Mouse (Mus musculus) forebrain, embryonic 10.5 days (tissue): ENCODE measurements around the gene Carf. TPM values are rescaled to one million over a fixed set of nuclear protein-coding genes. Genes with fewer than 3 reads are reported as not detected.
A peak's percentile ranks its signal among the peaks of the same experiment; 100 is the strongest.
"Not testable (repeated sequence)": the region's sequence is repeated elsewhere in the genome, so short reads cannot be mapped to it uniquely, and the experiment has no call there.

Experiments
- DNase-seq: peaks from one replicate; pipeline ENCODE4 v3.0.0-alpha.2; 2017; ENCODE audit warnings: low spot score; ENCODE audit errors: extremely low spot score
- H3K27ac ChIP-seq: fragments of 300-500 bp; sonication (generic); 2 replicates; pipeline ENCODE4 v1.5.1; 2016; ENCODE audit warnings: mild to moderate bottlenecking
- H3K27me3 ChIP-seq: fragments of 300-500 bp; sonication (generic); 2 replicates; pipeline ENCODE4 v1.6.1; 2016; ENCODE audit warnings: mild to moderate bottlenecking; ENCODE audit not compliant: poor library complexity, severe bottlenecking
- H3K36me3 ChIP-seq: fragments of 300-500 bp; sonication (generic); replicated peaks from 2 replicates; pipeline ENCODE4 v1.6.1; 2016; ENCODE audit warnings: mild to moderate bottlenecking, moderate library complexity
- H3K4me1 ChIP-seq: fragments of 300-500 bp; sonication (generic); 2 replicates; pipeline ENCODE4 v1.6.1; 2016
- H3K4me3 ChIP-seq: fragments of 300-500 bp; sonication (generic); 2 replicates; pipeline ENCODE4 v1.5.1; 2016; ENCODE audit warnings: mild to moderate bottlenecking, moderate library complexity
- H3K9me3 ChIP-seq: fragments of 300-500 bp; sonication (generic); 2 replicates; pipeline ENCODE4 v1.6.1; 2016; ENCODE audit warnings: mild to moderate bottlenecking, moderate library complexity
- WGBS: fragments of 180-500 bp; shearing (Covaris S2); methylation state at CpG from one replicate; pipeline ENCODE4 v1.1.7; 2016; 5-methylcytosine and 5-hydroxymethylcytosine counted together
- polyA plus RNA-seq: library from polyadenylated mRNA; unstranded; fragments of >200 nt; fragmentation: Nextera tagmentation; extraction: Ambion mirVana; gene quantifications from 2 replicates; pipeline ENCODE4 v1.2.1, GENCODE M21; 2016

The Carf gene
- polyA plus RNA-seq = 5.3 and 5.8 TPM in 2 replicates

- Histone ChIP-seq H3K36me3 (peaks cover 22% of the 10 kb centered on the region), H3K27ac (peak within 1 kb of the TSS; percentile 97), H3K9me3 (no peaks in the 10 kb centered on the region), H3K4me1 (peaks cover 17% of the 10 kb centered on the region), H3K27me3 (no peaks in the 10 kb centered on the region), H3K4me3 (peak within 1 kb of the TSS; percentile 97)
- peak; percentile 97 for DNase-seq
- WGBS = under 1% methylated on average over 71 of the region's 71 CpGs
Observed at GRCm38 (mm10) chr1:60098024-60098781, at the start of gene Carf, which contains the start of gene Wdr12. TSS of gene Carf (plus strand) at chr1:60098247. TSS of gene Wdr12 (minus strand) at chr1:60098645.

GRCm38 (mm10) chr1:60054659-60055058, 43.4 kb upstream of the Carf start:
- Histone ChIP-seq H3K4me1 (no peaks in the 10 kb centered on the region), H3K4me3 (no peak overlapping the region), H3K27ac (no peak overlapping the region), H3K9me3 (no peaks in the 10 kb centered on the region), H3K36me3 (no peaks in the 10 kb centered on the region), H3K27me3 (no peaks in the 10 kb centered on the region)
- no peak for DNase-seq
- 46% methylated on average over 3 of the region's 3 CpGs for WGBS

GRCm38 (mm10) chr1:60056310-60056709, 41.7 kb upstream of the Carf start:
- WGBS = 89% methylated on average over 3 of the region's 3 CpGs
- H3K27ac ChIP-seq = no peak overlapping the region

DNA sequence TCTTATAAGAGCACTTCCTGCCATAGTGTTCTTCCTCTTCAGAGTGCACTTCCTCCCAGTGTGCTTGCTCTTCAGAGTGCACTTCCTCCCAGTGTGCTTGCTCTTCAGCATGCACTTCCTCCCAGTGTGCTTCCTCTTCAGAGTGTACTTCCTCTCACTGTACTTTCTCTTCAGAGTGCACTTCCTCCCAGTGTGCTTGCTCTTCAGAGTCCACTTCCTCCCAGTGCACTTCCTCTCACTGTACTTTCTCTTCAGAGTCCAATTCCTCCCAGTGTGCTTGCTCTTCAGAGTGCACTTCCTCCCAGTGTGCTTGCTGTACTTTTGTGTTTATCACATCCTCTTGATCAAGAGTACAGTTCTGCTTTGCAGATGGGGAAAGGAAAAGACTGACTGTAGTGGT, 27.3 kb upstream of the Carf start:
- H3K36me3 ChIP-seq = peaks cover 12% of the 10 kb centered on the region
- not testable (repeated sequence) for H3K27ac ChIP-seq, DNase-seq, H3K9me3 ChIP-seq, H3K4me1 ChIP-seq, H3K27me3 ChIP-seq, H3K4me3 ChIP-seq

More at GRCm38 (mm10) chr1:60056310-60056709, 41.7 kb upstream of the Carf start:
- Histone ChIP-seq H3K36me3 (no peaks in the 10 kb centered on the region), H3K27me3 (no peaks in the 10 kb centered on the region), H3K4me3 (no peak overlapping the region), H3K9me3 (no peaks in the 10 kb centered on the region), H3K4me1 (no peaks in the 10 kb centered on the region)
- DNase-seq = no peak

DNA sequence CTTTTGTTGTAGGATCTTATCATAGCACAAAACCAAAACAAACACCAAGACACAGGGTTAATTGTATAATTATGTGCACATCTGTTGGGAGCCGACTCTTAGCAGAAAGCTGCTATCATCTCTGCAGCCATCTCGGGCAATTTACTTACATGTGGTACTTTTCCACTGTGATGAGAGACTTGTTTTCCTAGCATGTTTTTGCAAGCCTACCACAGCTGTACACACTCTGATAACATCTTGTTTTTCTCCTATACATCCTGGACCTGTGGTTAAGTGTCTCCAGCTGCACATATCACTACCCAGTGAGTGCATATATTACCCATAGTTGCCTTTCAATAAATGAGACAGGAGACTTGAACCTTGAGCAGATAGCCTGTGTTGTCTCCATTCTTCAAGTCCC, 23.1 kb upstream of the Carf start:
- Histone ChIP-seq H3K9me3 (no peaks in the 10 kb centered on the region), H3K27me3 (no peaks in the 10 kb centered on the region)
- 87% methylated on average over 2 of the region's 2 CpGs for WGBS

GRCm38 (mm10) chr1:60075590-60075989, 22.5 kb upstream of the Carf start:
- Histone ChIP-seq H3K36me3 (peaks cover 58% of the 10 kb centered on the region), H3K9me3 (no peaks in the 10 kb centered on the region), H3K27ac (no peak overlapping the region), H3K4me1 (no peaks in the 10 kb centered on the region), H3K4me3 (no peak overlapping the region), H3K27me3 (no peaks in the 10 kb centered on the region)
- 81% methylated on average over 3 of the region's 3 CpGs for WGBS
- no peak for DNase-seq

More for the DNA sequence above, 23.1 kb upstream of the Carf start:
- no peak for DNase-seq
- H3K36me3 ChIP-seq = peaks cover 51% of the 10 kb centered on the region
- no peak overlapping the region for H3K27ac ChIP-seq
- H3K4me1 ChIP-seq = no peaks in the 10 kb centered on the region
- no peak overlapping the region for H3K4me3 ChIP-seq

DNA sequence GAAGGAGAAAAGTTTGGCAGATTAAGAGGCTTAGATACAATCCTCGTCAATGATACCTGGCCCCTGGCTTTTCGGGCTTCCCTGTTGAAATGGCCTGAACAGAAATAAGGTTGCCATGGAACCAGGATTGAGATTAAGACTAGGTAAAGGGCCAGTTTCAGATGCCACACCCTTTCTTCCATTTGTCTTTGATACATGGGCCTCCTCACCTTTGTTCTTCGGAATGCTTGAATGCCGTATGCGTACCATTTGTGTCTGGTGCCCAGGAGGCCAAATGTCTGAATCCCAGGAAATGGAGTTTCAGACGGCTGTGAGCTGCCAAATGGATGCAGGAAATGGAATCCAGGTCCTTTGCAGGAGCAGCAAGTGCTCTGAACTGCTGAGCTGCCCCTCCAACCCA, 21.6 kb upstream of the Carf start:
- H3K27me3 ChIP-seq = no peaks in the 10 kb centered on the region
- H3K36me3 ChIP-seq = peaks cover 66% of the 10 kb centered on the region
- H3K4me3 ChIP-seq = no peak overlapping the region
- 93% methylated on average over 6 of the region's 6 CpGs for WGBS
- H3K27ac ChIP-seq = no peak overlapping the region
- no peaks in the 10 kb centered on the region for H3K4me1 ChIP-seq
- no peaks in the 10 kb centered on the region for H3K9me3 ChIP-seq
- DNase-seq = no peak

- H3K27me3 ChIP-seq = no peaks in the 10 kb centered on the region
- no peaks in the 10 kb centered on the region for H3K9me3 ChIP-seq
- peaks cover 37% of the 10 kb centered on the region for H3K36me3 ChIP-seq
- peak overlapping the region; percentile 97 for H3K27ac ChIP-seq
- DNase-seq = no peak
- H3K4me1 ChIP-seq = peaks cover 17% of the 10 kb centered on the region
- peak overlapping the region; percentile 97 for H3K4me3 ChIP-seq
- WGBS = 12% methylated on average over 13 of the region's 13 CpGs
Observed at GRCm38 (mm10) chr1:60096572-60097276, 1.3 kb upstream of the Carf start.

DNA sequence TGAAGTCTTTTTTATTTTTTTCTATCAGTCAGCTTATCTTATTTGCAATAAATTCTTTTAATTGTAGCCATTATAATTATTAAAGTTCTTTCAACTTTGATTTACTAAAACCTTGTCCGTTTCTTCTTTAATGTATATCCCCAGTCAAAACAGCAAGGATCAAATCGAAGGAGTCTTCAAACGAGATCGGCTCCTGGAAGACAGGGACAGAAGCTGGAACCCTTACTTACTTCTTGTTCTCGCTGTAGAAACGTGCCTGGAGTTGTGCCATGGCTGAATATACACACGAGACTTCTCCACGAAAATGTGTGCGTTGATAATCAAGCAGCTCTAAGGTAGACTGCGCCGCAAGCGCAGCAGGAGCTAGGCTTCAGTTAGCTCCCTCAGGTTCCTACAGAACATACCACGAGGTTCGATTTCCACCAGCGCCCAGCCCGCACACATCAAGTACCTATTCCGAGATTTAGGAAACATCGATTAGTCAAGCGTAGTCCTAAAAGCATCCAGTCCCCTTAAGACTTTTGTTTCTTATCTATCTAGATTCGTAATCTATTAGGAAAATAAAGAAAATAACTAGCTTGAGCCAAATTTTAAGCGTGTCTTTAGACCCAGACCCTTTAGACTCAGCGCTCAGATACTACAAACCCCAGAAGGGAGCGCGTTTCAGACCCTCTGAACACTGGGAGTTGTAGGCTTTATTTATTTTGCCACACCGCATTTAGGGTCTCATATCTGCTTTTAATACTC, 597 bp upstream of the Carf start:
- under 1% methylated on average over 25 of the region's 25 CpGs for WGBS
- Histone ChIP-seq H3K4me3 (peak overlapping the region; percentile 97), H3K9me3 (no peaks in the 10 kb centered on the region), H3K27me3 (no peaks in the 10 kb centered on the region), H3K36me3 (peaks cover 30% of the 10 kb centered on the region), H3K4me1 (peaks cover 17% of the 10 kb centered on the region), H3K27ac (peak overlapping the region; percentile 97)
- peak; percentile 68 for DNase-seq

- Histone ChIP-seq H3K36me3 (peaks cover 16% of the 10 kb centered on the region), H3K9me3 (no peaks in the 10 kb centered on the region), H3K4me1 (peaks cover 17% of the 10 kb centered on the region), H3K4me3 (peak overlapping the region; percentile 97), H3K27ac (peak overlapping the region; percentile 97; the same call in 1 of the 2 replicates), H3K27me3 (no peaks in the 10 kb centered on the region)
- 14% methylated on average over 9 of the region's 9 CpGs for WGBS
- DNase-seq = no peak
Observed at GRCm38 (mm10) chr1:60098839-60099238, 792 bp downstream of the Carf start.

DNA sequence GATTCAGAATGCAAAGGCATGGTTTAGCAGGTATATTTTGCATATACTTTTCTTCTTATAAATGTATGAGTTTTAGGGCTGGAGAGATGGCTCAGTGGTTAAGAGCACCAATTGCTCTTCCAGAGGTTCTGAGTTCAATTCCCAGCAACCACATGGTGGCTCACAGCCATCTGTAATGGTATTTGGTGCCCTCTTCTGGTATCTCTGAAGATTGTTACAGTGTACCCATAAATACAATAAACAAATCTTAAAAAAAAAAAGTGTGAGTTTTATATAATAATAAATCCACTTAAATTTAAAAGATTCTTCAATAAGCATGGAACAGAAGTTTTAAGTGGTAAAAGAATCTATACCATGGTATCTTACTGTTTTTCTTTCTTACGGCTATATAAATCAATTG, 6.5 kb downstream of the Carf start:
- 95% methylated on average over 1 of the region's 1 CpGs for WGBS
- Histone ChIP-seq H3K4me3 (no peak overlapping the region), H3K27me3 (no peaks in the 10 kb centered on the region), H3K4me1 (no peaks in the 10 kb centered on the region), H3K9me3 (no peaks in the 10 kb centered on the region), H3K27ac (no peak overlapping the region), H3K36me3 (peaks cover 17% of the 10 kb centered on the region)
- DNase-seq = no peak

GRCm38 (mm10) chr1:60117721-60118455, 19.8 kb downstream of the Carf start:
- no peaks in the 10 kb centered on the region for H3K4me1 ChIP-seq
- no peak overlapping the region for H3K4me3 ChIP-seq
- no peaks in the 10 kb centered on the region for H3K27me3 ChIP-seq
- DNase-seq = no peak
- H3K36me3 ChIP-seq = peaks cover 13% of the 10 kb centered on the region
- 90% methylated on average over 7 of the region's 7 CpGs for WGBS
- no peak overlapping the region for H3K27ac ChIP-seq
- H3K9me3 ChIP-seq = no peaks in the 10 kb centered on the region
